Mouse (Mus musculus): ENCODE results near the gene Cdk16. TPM values are rescaled to one million over a fixed set of nuclear protein-coding genes. Genes with fewer than 3 reads are reported as not detected.

Gene Cdk16
- total RNA-seq, 2 experiments from 2014 or later = 149 to 163 TPM

Other genes starting within 250 kb of the Cdk16 start
- gene Rgn, start 138.2 kb upstream of the Cdk16 start, total RNA-seq (2021) = 1 to 10 TPM; 1.6 to 3.5 TPM
- gene Rbm10, start 70.5 kb upstream of the Cdk16 start, total RNA-seq (2021) = 10 to 100 TPM; 31.1 to 38.4 TPM
- 100 to 1,000 TPM; 292 to 346 TPM for gene Ndufb11, start 70.3 kb upstream of the Cdk16 start, total RNA-seq (2021)
- 100 to 1,000 TPM; 423 to 486 TPM for gene Uba1, start 29.6 kb upstream of the Cdk16 start, total RNA-seq (2021)
- gene Usp11, start 16.0 kb downstream of the Cdk16 start, total RNA-seq (2021) = 10 to 100 TPM; 25.6 to 27.0 TPM
- 100 to 1,000 TPM; 112 to 114 TPM for gene Araf, start 109.9 kb downstream of the Cdk16 start, total RNA-seq (2021)
- 10 to 100 TPM; 21.1 to 37.5 TPM for gene Timp1, start 182.2 kb downstream of the Cdk16 start, total RNA-seq (2021)
- 1 to 10 TPM; 6.4 to 7.9 TPM for gene Syn1, start 233.1 kb downstream of the Cdk16 start, total RNA-seq (2021)
- gene Cfp, start 243.6 kb downstream of the Cdk16 start, total RNA-seq (2021) = 10 to 100 TPM in 1 of 2 experiments, 1 to 10 TPM in 1; 7.0 to 13.7 TPM

Data from adrenal gland, postnatal 36 days (tissue).